Mouse (Mus musculus): ENCODE measurements around the gene Ggt5. TPM values are rescaled to one million over a fixed set of nuclear protein-coding genes. Genes with fewer than 3 reads are reported as not detected.
A peak's percentile ranks its signal among the peaks of the same experiment; 100 is the strongest.

Gene Ggt5
- polyA plus RNA-seq, 2 experiments, result 0.27 to 0.65 TPM

DNA sequence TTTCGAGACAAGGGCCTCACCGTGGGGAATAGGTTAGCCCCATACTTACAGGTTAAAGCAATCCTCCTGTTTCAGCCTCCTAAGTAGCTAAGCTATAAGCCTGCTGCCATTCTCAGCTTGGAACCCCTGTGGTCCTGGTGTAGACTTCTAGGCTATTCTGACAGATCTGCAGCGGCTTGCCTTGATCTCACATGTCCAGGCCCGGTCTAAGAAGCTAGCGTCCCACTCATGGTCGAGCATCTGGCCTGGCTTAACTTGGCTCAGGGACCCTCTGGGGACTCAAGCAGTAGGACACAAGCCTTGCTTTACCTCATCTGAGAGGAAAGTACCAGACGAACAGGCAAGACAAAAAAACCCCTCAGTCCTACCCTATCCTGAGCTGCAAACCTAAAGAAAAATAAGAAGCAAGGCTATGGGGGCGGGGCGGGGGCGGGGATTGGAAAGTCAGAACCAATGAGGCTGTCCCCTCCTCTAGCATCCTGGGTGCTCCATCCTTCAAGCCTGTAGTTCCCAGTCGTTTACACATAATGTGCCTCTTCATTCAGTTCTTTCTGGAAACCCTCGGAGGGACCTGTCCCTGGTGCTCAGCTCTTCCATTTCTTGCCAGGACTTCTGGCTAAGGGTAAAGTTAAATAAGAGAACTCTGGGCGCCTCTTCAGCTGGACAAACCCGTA lies 46.0 kb downstream of the Ggt5 start:
- H3K9me3 ChIP-seq (ENCODE audit: control insufficient read depth, low read length), result no peaks in the 10 kb centered on the region
- 57% methylated on average over 14 of the region's 14 CpGs for WGBS (ENCODE audit: insufficient replicate concordance)

DNA sequence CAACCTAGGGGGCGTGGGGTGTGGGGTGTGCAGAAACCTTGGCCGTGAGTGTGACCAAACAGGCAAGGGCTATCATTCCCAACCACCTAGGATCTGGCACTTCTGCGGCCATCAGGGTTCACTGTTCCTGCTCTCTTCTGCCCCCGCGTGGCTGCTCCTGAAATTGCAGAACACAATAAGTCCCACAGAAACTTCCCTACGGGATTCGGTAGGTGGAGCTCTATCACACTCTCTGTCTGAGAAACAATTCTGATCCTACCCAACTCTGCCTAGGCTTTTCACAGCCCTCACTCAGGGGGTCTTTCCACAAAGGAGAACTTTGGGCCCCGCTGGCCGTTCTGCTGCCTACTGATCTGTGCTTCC lies 46.5 kb downstream of the Ggt5 start:
- H3K9ac ChIP-seq (replicated peaks), result no peak overlapping the region
- WGBS (ENCODE audit: insufficient replicate concordance), result 3% methylated on average over 9 of the region's 9 CpGs

More for the DNA sequence above, 46.0 kb downstream of the Ggt5 start:
- no peak overlapping the region for H3K9ac ChIP-seq (replicated peaks)
- H3K4me3 ChIP-seq (ENCODE audit: insufficient read depth in 1 of 2, low read depth in 2 of 2, low read length in 2 of 2), result no peak overlapping the region
- H3K4me1 ChIP-seq (replicated peaks; ENCODE audit: control insufficient read depth in 2 of 2, insufficient read depth in 2 of 2, low read length in 1 of 2), result no peaks in the 10 kb centered on the region
- TF ChIP-seq EP300 (IDR thresholded peaks at IDR 0.05; ENCODE audit: low read depth) (no peak), CTCF (IDR thresholded peaks at IDR 0.05; ENCODE audit: low read depth) (no peak)
- no peaks in the 10 kb centered on the region for H3K27me3 ChIP-seq (ENCODE audit: control insufficient read depth, insufficient read depth, low read length)
- ATAC-seq (ENCODE audit: insufficient read depth), result peak; percentile 22; the same call in 1 of the 2 replicates
- DNase-seq (ENCODE audit: low read depth in 3 of 3, low spot score in 3 of 3), result no peak
- H3K36me3 ChIP-seq (replicated peaks; ENCODE audit: control insufficient read depth, insufficient read depth, low read depth), result no peaks in the 10 kb centered on the region
- no peak overlapping the region for H3K4me2 ChIP-seq (ENCODE audit: low read depth)
- no peak overlapping the region for H3K27ac ChIP-seq

DNA sequence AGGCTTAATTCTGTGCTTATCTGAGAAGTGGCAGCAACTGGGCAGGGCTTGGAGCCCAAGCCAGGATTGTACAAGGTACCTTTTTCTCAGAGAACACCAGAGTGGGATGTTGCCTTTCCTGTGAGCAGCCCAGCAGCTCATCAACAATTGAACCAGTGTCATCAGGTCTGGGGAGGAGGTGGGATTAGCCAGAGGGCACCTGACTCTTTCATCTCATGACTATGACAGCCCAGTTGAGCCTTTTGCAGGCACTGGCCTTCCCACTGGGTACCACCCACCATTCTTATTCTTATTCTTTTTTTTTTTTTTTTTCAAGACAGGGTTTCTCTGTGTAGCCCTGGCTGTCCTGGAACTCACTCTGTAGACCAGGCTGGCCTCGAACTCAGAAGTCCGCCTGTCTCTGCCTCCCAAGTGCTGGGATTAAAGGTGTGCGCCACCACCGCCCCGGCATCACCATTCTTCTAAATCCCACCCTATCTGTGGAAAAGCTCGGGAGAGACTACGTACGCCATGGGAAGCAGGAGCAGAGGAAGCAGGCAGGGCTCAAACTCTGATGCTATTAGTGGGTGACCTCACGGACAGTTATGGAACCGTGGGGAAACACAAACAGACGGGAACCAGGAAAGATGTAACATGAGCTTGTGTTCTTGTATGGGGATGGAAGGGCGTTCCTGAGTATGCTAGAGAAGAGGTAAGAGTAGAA lies 47.1 kb downstream of the Ggt5 start:
- WGBS (ENCODE audit: insufficient replicate concordance), result 79% methylated on average over 12 of the region's 12 CpGs
- no peak overlapping the region for H3K9ac ChIP-seq (replicated peaks)
- DNase-seq (ENCODE audit: low read depth in 3 of 3, low spot score in 3 of 3) (no peak), ATAC-seq (ENCODE audit: insufficient read depth) (no peak)
- H3K27ac ChIP-seq, result no peak overlapping the region
- TF ChIP-seq CTCF (IDR thresholded peaks at IDR 0.05; ENCODE audit: low read depth), result no peak
- no peak for TF ChIP-seq EP300 (IDR thresholded peaks at IDR 0.05; ENCODE audit: low read depth)
- H3K36me3 ChIP-seq (replicated peaks; ENCODE audit: control insufficient read depth, insufficient read depth, low read depth), result no peaks in the 10 kb centered on the region
- H3K4me1 ChIP-seq (replicated peaks; ENCODE audit: control insufficient read depth in 2 of 2, insufficient read depth in 2 of 2, low read length in 1 of 2), result no peaks in the 10 kb centered on the region
- no peak overlapping the region for H3K4me2 ChIP-seq (ENCODE audit: low read depth)
- H3K9me3 ChIP-seq (ENCODE audit: control insufficient read depth, low read length), result no peaks in the 10 kb centered on the region
- H3K4me3 ChIP-seq (ENCODE audit: insufficient read depth in 1 of 2, low read depth in 2 of 2, low read length in 2 of 2), result no peak overlapping the region
- H3K27me3 ChIP-seq (ENCODE audit: control insufficient read depth, insufficient read depth, low read length), result no peaks in the 10 kb centered on the region

More for the DNA sequence above, 46.5 kb downstream of the Ggt5 start:
- peak; percentile 54 to 74 (median 61) for DNase-seq (ENCODE audit: low read depth in 3 of 3, low spot score in 3 of 3)
- Histone ChIP-seq H3K27me3 (ENCODE audit: control insufficient read depth, insufficient read depth, low read length) (no peaks in the 10 kb centered on the region), H3K4me1 (replicated peaks; ENCODE audit: control insufficient read depth in 2 of 2, insufficient read depth in 2 of 2, low read length in 1 of 2) (no peaks in the 10 kb centered on the region), H3K27ac (no peak overlapping the region), H3K36me3 (replicated peaks; ENCODE audit: control insufficient read depth, insufficient read depth, low read depth) (no peaks in the 10 kb centered on the region), H3K4me3 (ENCODE audit: insufficient read depth in 1 of 2, low read depth in 2 of 2, low read length in 2 of 2) (no peak overlapping the region), H3K4me2 (ENCODE audit: low read depth) (no peak overlapping the region), H3K9me3 (ENCODE audit: control insufficient read depth, low read length) (no peaks in the 10 kb centered on the region)
- TF ChIP-seq EP300 (IDR thresholded peaks at IDR 0.05; ENCODE audit: low read depth) (no peak), CTCF (IDR thresholded peaks at IDR 0.05; ENCODE audit: low read depth) (peak; percentile 99)
- peak; percentile 58; the same call in 1 of the 2 replicates for ATAC-seq (ENCODE audit: insufficient read depth)

DNA sequence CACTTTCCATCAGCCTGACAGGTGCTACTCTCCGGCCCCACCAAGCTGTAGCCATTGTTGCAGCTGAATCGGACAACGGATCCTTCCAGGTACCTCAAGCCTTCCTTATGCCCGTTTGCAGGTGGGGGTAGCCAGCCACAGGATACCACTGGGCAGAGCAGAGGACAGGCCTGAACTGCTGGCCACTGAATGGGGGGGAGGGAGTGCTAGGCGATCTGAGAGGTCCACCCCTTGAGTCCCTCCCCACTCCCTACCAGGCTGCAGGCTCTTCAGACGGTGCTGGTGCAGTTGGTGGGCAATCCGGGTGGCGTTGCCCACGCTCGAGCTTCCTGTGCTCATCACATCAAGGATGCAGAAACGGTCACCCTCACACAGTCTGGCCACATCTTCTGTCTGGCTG lies 48.6 kb downstream of the Ggt5 start:
- WGBS (ENCODE audit: insufficient replicate concordance), result 70% methylated on average over 11 of the region's 11 CpGs
- no peak for ATAC-seq (ENCODE audit: insufficient read depth)
- no peak overlapping the region for H3K4me2 ChIP-seq (ENCODE audit: low read depth)

DNA sequence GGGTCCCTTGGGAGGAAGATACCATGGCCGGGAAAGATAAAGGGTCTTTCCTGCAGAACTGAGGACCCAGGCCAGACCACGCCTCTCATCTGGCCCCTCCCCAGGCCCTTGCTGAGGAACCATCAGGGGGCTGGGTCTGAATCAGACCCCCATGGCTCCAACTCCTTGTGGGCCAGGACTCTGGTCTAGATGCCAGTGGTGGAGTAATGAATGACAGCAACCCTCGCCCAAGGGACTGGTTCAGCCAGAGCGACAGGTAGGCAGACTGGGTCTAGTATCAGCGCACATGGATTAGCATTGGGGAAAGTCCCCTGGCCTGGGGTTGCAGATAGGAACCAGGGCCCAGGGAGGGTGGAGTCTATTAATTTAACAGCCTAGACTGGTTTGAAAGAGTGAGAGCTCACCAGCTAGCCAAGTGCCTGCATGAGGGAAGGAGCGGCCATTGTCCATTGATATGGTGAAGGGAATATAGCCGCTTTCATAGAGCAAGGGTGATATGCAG lies 52.6 kb downstream of the Ggt5 start:
- Histone ChIP-seq H3K9me3 (ENCODE audit: control insufficient read depth, low read length) (no peaks in the 10 kb centered on the region), H3K4me3 (ENCODE audit: insufficient read depth in 1 of 2, low read depth in 2 of 2, low read length in 2 of 2) (no peak overlapping the region), H3K4me2 (ENCODE audit: low read depth) (no peak overlapping the region), H3K36me3 (replicated peaks; ENCODE audit: control insufficient read depth, insufficient read depth, low read depth) (no peaks in the 10 kb centered on the region), H3K4me1 (replicated peaks; ENCODE audit: control insufficient read depth in 2 of 2, insufficient read depth in 2 of 2, low read length in 1 of 2) (peaks cover 0 to 13% of the 10 kb centered on the region in 2 experiments; a peak in 3 of 4 replicates), H3K27me3 (ENCODE audit: control insufficient read depth, insufficient read depth, low read length) (no peaks in the 10 kb centered on the region), H3K9ac (replicated peaks) (no peak overlapping the region), H3K27ac (no peak overlapping the region)
- ATAC-seq (ENCODE audit: insufficient read depth) (no peak), DNase-seq (ENCODE audit: low read depth in 3 of 3, low spot score in 3 of 3) (peak in 1 of 3 experiments; percentile 9)
- TF ChIP-seq EP300 (IDR thresholded peaks at IDR 0.05; ENCODE audit: low read depth), result no peak
- no peak for TF ChIP-seq CTCF (IDR thresholded peaks at IDR 0.05; ENCODE audit: low read depth)
- WGBS (ENCODE audit: insufficient replicate concordance), result 56% methylated on average over 7 of the region's 7 CpGs

More for the DNA sequence above, 48.6 kb downstream of the Ggt5 start:
- no peak for TF ChIP-seq EP300 (IDR thresholded peaks at IDR 0.05; ENCODE audit: low read depth)
- no peak for TF ChIP-seq CTCF (IDR thresholded peaks at IDR 0.05; ENCODE audit: low read depth)
- DNase-seq (ENCODE audit: low read depth in 3 of 3, low spot score in 3 of 3), result no peak
- Histone ChIP-seq H3K27ac (no peak overlapping the region), H3K4me3 (ENCODE audit: insufficient read depth in 1 of 2, low read depth in 2 of 2, low read length in 2 of 2) (no peak overlapping the region), H3K27me3 (ENCODE audit: control insufficient read depth, insufficient read depth, low read length) (no peaks in the 10 kb centered on the region), H3K9ac (replicated peaks) (no peak overlapping the region), H3K36me3 (replicated peaks; ENCODE audit: control insufficient read depth, insufficient read depth, low read depth) (no peaks in the 10 kb centered on the region), H3K4me1 (replicated peaks; ENCODE audit: control insufficient read depth in 2 of 2, insufficient read depth in 2 of 2, low read length in 1 of 2) (no peaks in the 10 kb centered on the region; a peak in 1 of 4 replicates), H3K9me3 (ENCODE audit: control insufficient read depth, low read length) (no peaks in the 10 kb centered on the region)
